In the genomic region with DNA sequence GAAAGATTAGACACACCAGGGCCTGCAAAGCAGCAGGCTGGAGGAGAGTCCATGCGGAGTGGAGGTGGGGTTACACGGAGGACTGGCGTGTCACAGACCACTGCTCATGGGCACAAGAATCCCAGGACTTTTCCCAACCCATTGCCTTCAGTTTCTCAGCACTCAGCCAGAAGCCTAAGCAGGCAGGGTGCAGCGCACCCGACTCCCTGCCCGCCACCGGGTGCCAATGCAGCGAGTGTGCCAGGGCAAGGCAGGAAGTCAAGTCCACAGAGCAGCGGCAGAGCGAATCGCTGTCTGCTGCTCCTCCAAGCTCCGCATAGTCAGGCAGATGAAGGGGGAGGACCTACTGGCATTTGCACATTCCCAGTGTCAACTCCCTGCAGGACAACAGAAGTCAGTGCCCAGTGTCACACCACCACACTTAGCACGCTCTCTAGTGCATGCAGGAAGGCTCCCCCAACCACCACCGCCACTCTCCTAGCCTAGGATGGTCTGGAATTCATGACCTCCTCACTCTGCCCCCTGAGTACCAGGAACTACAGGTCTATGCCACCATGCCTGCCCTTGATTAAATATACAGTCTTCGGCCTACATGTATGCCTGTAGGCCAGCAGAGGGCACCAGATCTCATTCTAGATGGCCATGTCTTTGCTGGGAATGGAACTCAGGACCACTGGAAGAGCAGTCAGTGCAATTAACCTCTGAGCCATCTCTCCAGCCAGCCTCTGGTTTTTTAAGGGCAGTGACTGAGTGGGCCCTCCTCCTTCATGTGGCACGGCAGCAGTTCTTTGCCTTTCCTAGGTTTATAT, we compare ENCODE assay signal across 9 mouse cellular contexts. TPM values are rescaled to one million over a fixed set of nuclear protein-coding genes. Genes with fewer than 3 reads are reported as not detected.
DNase-seq lines count a peak whose midpoint lies in the region; ATAC-seq and TF ChIP-seq lines count a peak whose summit lies in the region.
"Had no signal": no experiment of that assay in that cellular context is flagged by ENCODE, and none has a peak within 500 bp of the region (broad histone marks: within the 10 kb centered on the region; RNA-seq: fewer than 3 reads in every experiment).

No protein-coding gene starts in this region.

- no peak overlapping the region for H3K27ac ChIP-seq in heart, postnatal 0 days (ENCODE audit: low read depth)
- no peak overlapping the region for H3K27ac ChIP-seq in forebrain, embryonic 15.5 days (replicated peaks)
- H3K27ac ChIP-seq: macrophage had no signal

- peak; percentile 37; the same call in 1 of the 2 replicates for ATAC-seq in heart, postnatal 0 days (ENCODE audit: insufficient read depth, low read depth)
- ATAC-seq in CD4-positive, CD25-positive, alpha-beta regulatory T cell, adult 4 months = peak; percentile 68
- ATAC-seq in forebrain, embryonic 15.5 days (replicated peaks) = 0 out of 2 replicates have a peak, but pooled peaks have one; percentile 26

- WGBS in heart, postnatal 0 days = 44% methylated on average over 16 of the region's 16 CpGs
- WGBS in forebrain, embryonic 15.5 days = 45% methylated on average over 16 of the region's 16 CpGs

- peaks cover 22% of the 10 kb centered on the region for H3K4me1 ChIP-seq in heart, postnatal 0 days (ENCODE audit: control insufficient read depth, insufficient read depth)
- H3K4me1 ChIP-seq in forebrain, embryonic 15.5 days = peaks cover 8% of the 10 kb centered on the region

- no peaks in the 10 kb centered on the region for H3K36me3 ChIP-seq in heart, postnatal 0 days (replicated peaks; ENCODE audit: control insufficient read depth, insufficient read depth, low read length)
- no peaks in the 10 kb centered on the region for H3K36me3 ChIP-seq in forebrain, embryonic 15.5 days

- no peak overlapping the region for H3K4me3 ChIP-seq in heart, postnatal 0 days (ENCODE audit: low read depth, low read length)
- H3K4me3 ChIP-seq in forebrain, embryonic 15.5 days = no peak overlapping the region

- TF ChIP-seq EP300 in heart, postnatal 0 days (IDR thresholded peaks at IDR 0.05; ENCODE audit: low read depth) = no peak

- H3K27me3 ChIP-seq in heart, postnatal 0 days (ENCODE audit: control insufficient read depth, insufficient read depth, low read length) = no peaks in the 10 kb centered on the region
- H3K27me3 ChIP-seq in forebrain, embryonic 15.5 days = no peaks in the 10 kb centered on the region

- TF ChIP-seq CTCF in heart, postnatal 0 days (IDR thresholded peaks at IDR 0.05; ENCODE audit: low read depth) = peak; percentile 70

- H3K4me2 ChIP-seq in heart, postnatal 0 days (ENCODE audit: low read depth, low read length) = no peak overlapping the region
- no peak overlapping the region for H3K4me2 ChIP-seq in forebrain, embryonic 15.5 days (replicated peaks)

- no peak overlapping the region for H3K9ac ChIP-seq in heart, postnatal 0 days (replicated peaks; ENCODE audit: low read depth, low read length)
- no peak overlapping the region for H3K9ac ChIP-seq in forebrain, embryonic 15.5 days (replicated peaks)

- DNase-seq in heart, postnatal 0 days (ENCODE audit: low spot score) = peak; percentile 55
- DNase-seq in heart, adult 8-10 months (ENCODE audit: low spot score) = no peak
- DNase-seq in adrenal gland, postnatal 14 days = peak; percentile 71
- peak; percentile 57 for DNase-seq in kidney, postnatal 14 days
- peak; percentile 22 to 45 for DNase-seq in natural killer cell, adult 2 months (ENCODE audit: low spot score in 2 of 2)
- no peak for DNase-seq in left cerebral cortex, adult 9 months (ENCODE audit: low spot score in 2 of 2)

- no peaks in the 10 kb centered on the region for H3K9me3 ChIP-seq in heart, postnatal 0 days (replicated peaks; ENCODE audit: control insufficient read depth, low read length)
- H3K9me3 ChIP-seq in forebrain, embryonic 15.5 days = no peaks in the 10 kb centered on the region

RNA-seq across cellular contexts. Expression of a gene that starts 2.5 kb away (rescaled TPM):
- total RNA-seq in heart, postnatal 0 days (2014; rRNA removed; ENCODE audit: low replicate concordance) = 0.66 and 1.2 TPM in 2 replicates
- 0.41 and 0.48 TPM in 2 replicates for polyA plus RNA-seq in heart, postnatal 0 days (2015; fragmentation: Nextera tagmentation; extraction: Ambion mirVana)
- under 1 TPM in 2 of 4 experiments, not detected in 2; 0.13 to 0.14 TPM for total RNA-seq in heart, adult 8-10 months (2022)
- not detected for polyA plus RNA-seq in CD4-positive, CD25-positive, alpha-beta regulatory T cell, adult 4 months (2017; shearing (Covaris generic))
- total RNA-seq in adrenal gland, postnatal 14 days (2021) = 0.30 and 0.38 TPM in 2 replicates
- 0.09 and 0.18 TPM in 2 replicates for polyA plus RNA-seq in forebrain, embryonic 15.5 days (2015; fragmentation: Nextera tagmentation; extraction: Ambion mirVana)

RNA-seq across cellular contexts. Expression of a gene that starts 5.2 kb away (rescaled TPM):
- total RNA-seq in heart, postnatal 0 days (2014; rRNA removed; ENCODE audit: low replicate concordance) = 156 and 157 TPM in 2 replicates
- 197 and 212 TPM in 2 replicates for polyA plus RNA-seq in heart, postnatal 0 days (2015; fragmentation: Nextera tagmentation; extraction: Ambion mirVana)
- total RNA-seq in heart, adult 8-10 months (2022) = 10 to 100 TPM; 57.7 to 77.2 (median 66.8) TPM
- 100 to 1,000 TPM; 175 to 208 TPM for polyA plus RNA-seq in CD4-positive, CD25-positive, alpha-beta regulatory T cell, adult 4 months (2017; shearing (Covaris generic))
- 129 and 132 TPM in 2 replicates for total RNA-seq in adrenal gland, postnatal 14 days (2021)
- 302 and 313 TPM in 2 replicates for polyA plus RNA-seq in forebrain, embryonic 15.5 days (2015; fragmentation: Nextera tagmentation; extraction: Ambion mirVana)

RNA-seq across cellular contexts. Expression of a gene that starts 37.4 kb away (rescaled TPM):
- total RNA-seq in heart, postnatal 0 days (2014; rRNA removed; ENCODE audit: low replicate concordance) = 91.1 and 158 TPM in 2 replicates
- polyA plus RNA-seq in heart, postnatal 0 days (2015; fragmentation: Nextera tagmentation; extraction: Ambion mirVana) = 51.8 and 56.3 TPM in 2 replicates
- total RNA-seq in heart, adult 8-10 months (2022) = 100 to 1,000 TPM; 108 to 126 (median 114) TPM
- polyA plus RNA-seq in CD4-positive, CD25-positive, alpha-beta regulatory T cell, adult 4 months (2017; shearing (Covaris generic)) = 10 to 100 TPM; 11.5 to 27.8 TPM
- total RNA-seq in adrenal gland, postnatal 14 days (2021) = 78.3 and 81.3 TPM in 2 replicates
- polyA plus RNA-seq in forebrain, embryonic 15.5 days (2015; fragmentation: Nextera tagmentation; extraction: Ambion mirVana) = 43.9 and 49.8 TPM in 2 replicates

RNA-seq across cellular contexts. Expression of a gene that starts 50.2 kb away (rescaled TPM):
- 3.1 and 14.8 TPM in 2 replicates for total RNA-seq in heart, postnatal 0 days (2014; rRNA removed; ENCODE audit: low replicate concordance)
- polyA plus RNA-seq in heart, postnatal 0 days (2015; fragmentation: Nextera tagmentation; extraction: Ambion mirVana) = 4.7 and 6.5 TPM in 2 replicates
- 1 to 10 TPM; 4.6 to 5.6 (median 5.3) TPM for total RNA-seq in heart, adult 8-10 months (2022)
- polyA plus RNA-seq in CD4-positive, CD25-positive, alpha-beta regulatory T cell, adult 4 months (2017; shearing (Covaris generic)) = 10 to 100 TPM in 1 of 2 experiments, 1 to 10 TPM in 1; 7.4 to 19.9 TPM
- 14.8 and 15.7 TPM in 2 replicates for total RNA-seq in adrenal gland, postnatal 14 days (2021)
- 3.0 and 3.7 TPM in 2 replicates for polyA plus RNA-seq in forebrain, embryonic 15.5 days (2015; fragmentation: Nextera tagmentation; extraction: Ambion mirVana)

RNA-seq across cellular contexts. Expression of a gene that starts 50.2 kb away (rescaled TPM):
- 4.0 and 4.4 TPM in 2 replicates for total RNA-seq in heart, postnatal 0 days (2014; rRNA removed; ENCODE audit: low replicate concordance)
- polyA plus RNA-seq in heart, postnatal 0 days (2015; fragmentation: Nextera tagmentation; extraction: Ambion mirVana) = 5.2 and 7.0 TPM in 2 replicates
- total RNA-seq in heart, adult 8-10 months (2022) = 1 to 10 TPM; 2.3 to 4.6 (median 3.1) TPM
- polyA plus RNA-seq in CD4-positive, CD25-positive, alpha-beta regulatory T cell, adult 4 months (2017; shearing (Covaris generic)) = 10 to 100 TPM in 1 of 2 experiments, 1 to 10 TPM in 1; 8.0 to 16.2 TPM
- total RNA-seq in adrenal gland, postnatal 14 days (2021) = 7.5 and 9.7 TPM in 2 replicates
- polyA plus RNA-seq in forebrain, embryonic 15.5 days (2015; fragmentation: Nextera tagmentation; extraction: Ambion mirVana) = 3.5 and 3.9 TPM in 2 replicates

Comparison
In these comparisons a context has a peak if more than half of its experiments do, and no peak if none do; other contexts are left out.
1. DNase-seq: peak in heart, postnatal 0 days (single experiment), adrenal gland, postnatal 14 days (single experiment), kidney, postnatal 14 days (single experiment) and natural killer cell, adult 2 months (2 of 2); none in heart, adult 8-10 months (single experiment) and left cerebral cortex, adult 9 months (0 of 2).
2. Peak in every context shown above with its lines, with median percentiles within 50 percentile points of each other: ATAC-seq.